Mouse (Mus musculus) CH12.LX (cell line): ENCODE results near the gene Nup160. TPM values are rescaled to one million over a fixed set of nuclear protein-coding genes. Genes with fewer than 3 reads are reported as not detected.

Experiments
- DNase-seq: peaks from one replicate; pipeline ENCODE4 v3.0.0-alpha.2; 2013; ENCODE audit errors: extremely low read depth
- H3K27ac ChIP-seq: 2 replicates; pipeline ENCODE4 v1.5.1; 2012; ENCODE audit warnings: low read depth, mild to moderate bottlenecking, control low read depth, moderate library complexity; ENCODE audit not compliant: insufficient read depth
- H3K27me3 ChIP-seq: replicated peaks from 2 replicates; pipeline ENCODE3; 2012; ENCODE audit warnings: inconsistent platforms
- H3K36me3 ChIP-seq, 2 experiments: replicated peaks in 1 of 2; 2 replicates each; pipeline versions ENCODE3 to v1.6.1; 2012; ENCODE audit warnings: inconsistent platforms in 1 of 2, low read length in 1 of 2, mild to moderate bottlenecking in 1 of 2, mixed read lengths in 1 of 2, moderate library complexity in 1 of 2; ENCODE audit not compliant: control insufficient read depth in 1 of 2, insufficient read depth in 1 of 2
- H3K4me1 ChIP-seq, 2 experiments: 2 replicates each; pipeline ENCODE4 v1.6.1; 2012; ENCODE audit warnings: inconsistent platforms in 1 of 2, moderate library complexity in 1 of 2; ENCODE audit not compliant: insufficient read depth in 2 of 2, control insufficient read depth in 1 of 2
- H3K4me2 ChIP-seq: 2 replicates; pipeline ENCODE4 v1.6.1; 2012; ENCODE audit warnings: low read depth, mild to moderate bottlenecking, control low read depth; ENCODE audit not compliant: poor library complexity, insufficient read depth, severe bottlenecking
- H3K4me3 ChIP-seq, 3 experiments: fragments of 150-350 bp in 1 of 3; sonication (generic) in 1 of 3; replicated peaks in 1 of 3; 2 replicates each; pipeline versions ENCODE3 to v1.5.1; 2011 to 2012; ENCODE audit warnings: low read depth in 2 of 3, low read length in 2 of 3, mild to moderate bottlenecking in 2 of 3, moderate library complexity in 2 of 3, control low read depth in 1 of 3, improper control_type of control experiment in 1 of 3, inconsistent platforms in 1 of 3, mixed read lengths in 1 of 3; ENCODE audit not compliant: poor library complexity in 1 of 3
- H3K79me2 ChIP-seq: replicated peaks from 2 replicates; pipeline ENCODE4 v1.6.1; 2012; ENCODE audit warnings: mild to moderate bottlenecking, moderate library complexity; ENCODE audit not compliant: control insufficient read depth, poor library complexity, insufficient read depth, severe bottlenecking; ENCODE audit errors: extremely low read depth
- H3K9ac ChIP-seq: 2 replicates; pipeline ENCODE4 v1.6.1; 2012; ENCODE audit warnings: low read depth, mild to moderate bottlenecking, control low read depth, moderate library complexity; ENCODE audit not compliant: insufficient read depth
- H3K9me3 ChIP-seq: replicated peaks from 2 replicates; pipeline ENCODE3; 2012; ENCODE audit warnings: low read length, inconsistent platforms, mixed read lengths
- BHLHE40 ChIP-seq: IDR thresholded peaks from 2 replicates; pipeline ENCODE4 v1.6.1; 2011; ENCODE audit warnings: mild to moderate bottlenecking, low read depth, low read length, improper control_type of control experiment
- CTCF ChIP-seq, 2 experiments: IDR thresholded peaks in 1 of 2; conservative IDR thresholded peaks in 1 of 2; 2 replicates each; pipeline ENCODE4 v1.5.1; 2011 to 2012; ENCODE audit warnings: low read depth in 2 of 2, low read length in 2 of 2, improper control_type of control experiment in 1 of 2, inconsistent platforms in 1 of 2, mild to moderate bottlenecking in 1 of 2, moderate library complexity in 1 of 2
- E2F4 ChIP-seq: IDR thresholded peaks from 2 replicates; pipeline ENCODE4 v1.6.1; 2011; ENCODE audit warnings: low read depth, low read length, improper control_type of control experiment; ENCODE audit not compliant: insufficient replicate concordance
- ELF1 ChIP-seq: IDR thresholded peaks from 2 replicates; pipeline ENCODE4 v1.6.1; 2014; ENCODE audit warnings: low read depth, mild to moderate bottlenecking, inconsistent platforms, low read length, improper control_type of control experiment
- GABPA ChIP-seq: IDR thresholded peaks from 2 replicates; pipeline ENCODE4 v1.6.1; 2012; ENCODE audit warnings: low read depth, low read length, improper control_type of control experiment, inconsistent platforms; ENCODE audit not compliant: insufficient replicate concordance
- IRF4 ChIP-seq: IDR thresholded peaks from 2 replicates; pipeline ENCODE4 v1.6.1; 2014; ENCODE audit warnings: low read depth, mild to moderate bottlenecking, inconsistent platforms, low read length, improper control_type of control experiment
- JUN ChIP-seq: IDR thresholded peaks from 2 replicates; pipeline ENCODE4 v1.6.1; 2011; ENCODE audit warnings: low read depth, mild to moderate bottlenecking, low read length, improper control_type of control experiment, moderate library complexity; ENCODE audit not compliant: insufficient read depth
- JUND ChIP-seq: conservative IDR thresholded peaks from 2 replicates; pipeline ENCODE4 v1.6.1; 2011; ENCODE audit warnings: low read depth, low read length, improper control_type of control experiment
- KAT2A ChIP-seq: IDR thresholded peaks from 2 replicates; pipeline ENCODE4 v1.6.1; 2012; ENCODE audit warnings: low read length, improper control_type of control experiment, inconsistent platforms; ENCODE audit not compliant: insufficient replicate concordance
- MXI1 ChIP-seq: IDR thresholded peaks from 2 replicates; pipeline ENCODE4 v1.6.1; 2011; ENCODE audit warnings: mild to moderate bottlenecking, low read depth, low read length, improper control_type of control experiment
- MYC ChIP-seq: IDR thresholded peaks from 2 replicates; pipeline ENCODE4 v1.6.1; 2011; ENCODE audit warnings: low read depth, mild to moderate bottlenecking, improper control_type of control experiment, low read length
- NRF1 ChIP-seq: IDR thresholded peaks from 2 replicates; pipeline ENCODE4 v1.6.1; 2014; ENCODE audit warnings: low read depth, mild to moderate bottlenecking, inconsistent platforms, low read length, improper control_type of control experiment, moderate library complexity
- RAD21 ChIP-seq: IDR thresholded peaks from 2 replicates; pipeline ENCODE4 v1.6.1; 2011; ENCODE audit warnings: low read depth, mild to moderate bottlenecking, low read length, improper control_type of control experiment, moderate library complexity
- RCOR1 ChIP-seq: conservative IDR thresholded peaks from 2 replicates; pipeline ENCODE4 v1.6.1; 2012; ENCODE audit warnings: low read depth, mild to moderate bottlenecking, inconsistent platforms, low read length, improper control_type of control experiment
- SIN3A ChIP-seq: IDR thresholded peaks from 2 replicates; pipeline ENCODE4 v1.6.1; 2012; ENCODE audit warnings: low read length, improper control_type of control experiment, inconsistent platforms
- TBP ChIP-seq: conservative IDR thresholded peaks from 2 replicates; pipeline ENCODE4 v1.6.1; 2011; ENCODE audit warnings: low read depth, low read length, improper control_type of control experiment
- TCF12 ChIP-seq: IDR thresholded peaks from 2 replicates; pipeline ENCODE4 v1.6.1; 2014; ENCODE audit warnings: low read depth, mild to moderate bottlenecking, inconsistent platforms, low read length, improper control_type of control experiment
- USF1 ChIP-seq: IDR thresholded peaks from 2 replicates; pipeline ENCODE4 v1.6.1; 2014; ENCODE audit warnings: low read depth, mild to moderate bottlenecking, inconsistent platforms, low read length, improper control_type of control experiment
- USF2 ChIP-seq: conservative IDR thresholded peaks from 2 replicates; pipeline ENCODE4 v1.6.1; 2011; ENCODE audit warnings: low read depth, low read length, improper control_type of control experiment
- ZC3H11A ChIP-seq: IDR thresholded peaks from 2 replicates; pipeline ENCODE4 v1.6.1; 2012; ENCODE audit warnings: low read depth, mild to moderate bottlenecking, inconsistent platforms, low read length, improper control_type of control experiment
- ZKSCAN1 ChIP-seq: IDR thresholded peaks from 2 replicates; pipeline ENCODE4 v1.6.1; 2012; ENCODE audit warnings: low read depth, inconsistent platforms, low read length, improper control_type of control experiment, borderline replicate concordance
- ZNF384 ChIP-seq: IDR thresholded peaks from 2 replicates; pipeline ENCODE4 v1.6.1; 2012; ENCODE audit warnings: low read depth, low read length, improper control_type of control experiment, inconsistent platforms
- dilution Hi-C: fragments of 300-500 bp; cut with MboI; formaldehyde crosslinking; loops from 2 replicates; pipeline ENCODE4 v1.14.3; 2020; ENCODE audit warnings: low sequenced_read_pairs; ENCODE audit not compliant: extremely low pct_unique_long_range_greater_than_20kb, extremely low pct_ligation_motif_present
- in situ Hi-C: fragments of 300-500 bp; cut with MboI; formaldehyde crosslinking; loops from 3 replicates; pipeline ENCODE4 v1.14.3; 2019; ENCODE audit warnings: low sequenced_read_pairs, low pct_ligation_motif_present, low pct_unique_long_range_greater_than_20kb, mixed read lengths
- polyA plus RNA-seq: library from polyadenylated mRNA; unstranded; fragments of >175 nt; gene quantifications from 2 replicates; pipeline ENCODE4 v1.2.1, GENCODE M21; 2012; ENCODE audit warnings: low read depth; ENCODE audit not compliant: insufficient read length
- total RNA-seq, 2 experiments: library from RNA; depleted of rRNA; stranded (reverse); fragments of 300-350 nt in 1 of 2; fragments of >200 nt in 1 of 2; gene quantifications; 2 replicates each; pipeline ENCODE4 v1.2.3; 2012 to 2014

The Nup160 gene
- total and polyA plus RNA-seq, 3 experiments, result 32.7 to 71.8 (median 59.1) TPM

- Histone ChIP-seq H3K4me1 (peaks cover 10 to 39% of the 10 kb centered on the region in 2 experiments), H3K9ac (no peak overlapping the region)
- dilution Hi-C loops, result no loop called here
Observed at GRCm38 (mm10) chr2:90636853-90637252, 40.2 kb upstream of the Nup160 start.

GRCm38 (mm10) chr2:90638986-90639746 lies 37.8 kb upstream of the Nup160 start:
- DNase-seq, result no peak
- H3K27ac ChIP-seq, result no peak overlapping the region
- in situ Hi-C loops, result loop anchor here (5.0 kb wide), 1 partner anchor 38 kb away; the partner anchor contains the start of gene Nup160
- no peaks in the 10 kb centered on the region for H3K79me2 ChIP-seq
- H3K4me2 ChIP-seq, result no peak overlapping the region
- no peaks in the 10 kb centered on the region for H3K9me3 ChIP-seq
- H3K36me3 ChIP-seq, result no peaks in the 10 kb centered on the region
- dilution Hi-C loops, result no loop called here
- no peak overlapping the region for H3K4me3 ChIP-seq
- H3K4me1 ChIP-seq, result peaks cover 5 to 27% of the 10 kb centered on the region in 2 experiments; a peak in 3 of 4 replicates
- no peak overlapping the region for H3K9ac ChIP-seq
- no peaks in the 10 kb centered on the region for H3K27me3 ChIP-seq
- TF ChIP-seq SIN3A (no peak), JUND (no peak), MYC (no peak), RAD21 (no peak), ZC3H11A (no peak), USF2 (no peak), ZKSCAN1 (no peak), IRF4 (no peak), CTCF (conservative IDR thresholded peaks at IDR 0.05 in 1 of 2, IDR thresholded peaks at IDR 0.05 in 1 of 2; ENCODE audit: low read depth in 2 of 2, low read length in 2 of 2) (no peak), ELF1 (no peak), BHLHE40 (no peak), JUN (no peak), E2F4 (no peak), MXI1 (no peak), RCOR1 (no peak), ZNF384 (no peak), TBP (no peak)
- TF ChIP-seq, all 38 proteins: peak for 0

More at GRCm38 (mm10) chr2:90636853-90637252, 40.2 kb upstream of the Nup160 start:
- H3K27ac ChIP-seq, result no peak overlapping the region
- H3K79me2 ChIP-seq, result no peaks in the 10 kb centered on the region
- no peaks in the 10 kb centered on the region for H3K36me3 ChIP-seq
- H3K4me2 ChIP-seq, result no peak overlapping the region
- TF ChIP-seq NRF1, result no peak
- TF ChIP-seq RCOR1, result no peak
- TF ChIP-seq MXI1, result no peak
- TF ChIP-seq JUND, result no peak
- no peak for TF ChIP-seq GABPA
- TF ChIP-seq TCF12, result no peak
- no peak for TF ChIP-seq CTCF (conservative IDR thresholded peaks at IDR 0.05 in 1 of 2, IDR thresholded peaks at IDR 0.05 in 1 of 2; ENCODE audit: low read depth in 2 of 2, low read length in 2 of 2)
- TF ChIP-seq USF1, result peak; percentile 71
- TF ChIP-seq USF2, result peak; percentile 89
- no peak for TF ChIP-seq KAT2A
- TF ChIP-seq, all 38 proteins: peak for 2
- Histone ChIP-seq H3K27me3 (no peaks in the 10 kb centered on the region), H3K4me3 (no peak overlapping the region), H3K9me3 (no peaks in the 10 kb centered on the region)
- in situ Hi-C loops, result loop anchor here (5.0 kb wide), 1 partner anchor 40 kb away; the partner anchor contains the start of gene Nup160
- no peak for DNase-seq
